Mouse (Mus musculus): ENCODE measurements around the gene Stau1.

- peak; percentile 64 for TF ChIP-seq CTCF (conservative IDR thresholded peaks at IDR 0.05; ENCODE audit: low read length)
- TF ChIP-seq NANOG (IDR thresholded peaks at IDR 0.05; ENCODE audit: borderline replicate concordance, low read length), result no peak
Observed at GRCm38 (mm10) chr2:166956805-166957204, 39.3 kb downstream of the Stau1 start.

All from E14TG2a.4 (cell line).